Mouse (Mus musculus) frontal cortex, adult (tissue): Measurements from ENCODE around the gene Col6a6.
A peak's percentile ranks its signal among the peaks of the same experiment; 100 is the strongest.
"Not testable (repeated sequence)": the region's sequence is repeated elsewhere in the genome, so short reads cannot be mapped to it uniquely, and the experiment has no call there.

Experiments
- ATAC-seq: cut with Nextera tagmentation; 2 replicates; pipeline ENCODE4 v1.9.2; 2017; ENCODE audit warnings: mild to moderate bottlenecking, moderate library complexity, mixed read lengths; ENCODE audit not compliant: low TSS enrichment

Col6a6 gene

DNA sequence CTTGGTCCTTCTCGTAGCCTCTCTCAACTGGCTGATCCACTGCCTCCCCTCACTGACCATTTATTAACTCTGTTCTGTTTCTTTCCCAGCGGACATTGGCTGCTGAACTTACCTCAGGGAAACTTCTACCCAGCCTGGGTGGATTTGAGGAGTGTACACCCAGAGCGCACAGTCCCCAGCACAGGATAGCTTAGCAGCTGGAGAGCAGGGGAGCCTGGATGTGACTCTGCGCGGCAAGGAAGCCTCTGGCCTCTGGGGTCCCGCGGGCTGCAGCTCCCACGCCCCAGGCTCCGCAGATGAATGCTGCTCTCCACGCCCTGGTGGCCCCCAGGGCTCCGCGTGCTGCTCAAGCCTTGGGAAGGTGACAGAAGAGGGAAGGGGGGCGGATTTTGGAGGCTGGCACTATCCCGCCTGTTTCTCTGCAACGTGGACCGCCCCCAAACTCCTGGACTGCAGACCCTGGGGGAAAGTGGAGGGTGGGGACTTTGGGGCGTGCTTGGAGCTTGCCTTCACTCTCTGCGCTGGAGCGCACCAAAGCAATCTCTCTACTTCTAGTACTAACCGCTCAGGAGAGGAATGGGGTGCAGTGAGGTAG, at the start of gene Col6a6:
Gene Col6a6 (minus strand): TSS at position 370 of the 595 bp plus-strand sequence.
- ATAC-seq = no peak

DNA sequence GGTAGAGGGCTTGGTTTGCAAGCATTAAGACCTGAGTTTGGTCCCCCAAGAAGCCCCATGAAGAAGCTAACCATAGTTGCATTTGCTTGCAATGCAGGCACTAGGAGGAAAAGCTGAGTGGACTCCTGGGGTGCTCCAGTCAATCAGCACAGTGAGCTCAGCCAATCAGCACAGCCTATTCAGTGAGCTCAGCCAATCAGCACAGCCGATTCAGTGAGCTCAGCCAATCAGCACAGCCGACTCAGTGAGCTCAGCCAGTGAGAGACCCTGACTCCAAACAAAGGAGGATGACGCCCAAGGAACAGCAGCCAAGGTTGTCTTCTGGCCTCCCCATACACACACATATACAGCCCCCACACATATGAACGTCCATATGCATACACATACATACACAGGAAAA, 48.2 kb upstream of the Col6a6 start:
- no peak for ATAC-seq

DNA sequence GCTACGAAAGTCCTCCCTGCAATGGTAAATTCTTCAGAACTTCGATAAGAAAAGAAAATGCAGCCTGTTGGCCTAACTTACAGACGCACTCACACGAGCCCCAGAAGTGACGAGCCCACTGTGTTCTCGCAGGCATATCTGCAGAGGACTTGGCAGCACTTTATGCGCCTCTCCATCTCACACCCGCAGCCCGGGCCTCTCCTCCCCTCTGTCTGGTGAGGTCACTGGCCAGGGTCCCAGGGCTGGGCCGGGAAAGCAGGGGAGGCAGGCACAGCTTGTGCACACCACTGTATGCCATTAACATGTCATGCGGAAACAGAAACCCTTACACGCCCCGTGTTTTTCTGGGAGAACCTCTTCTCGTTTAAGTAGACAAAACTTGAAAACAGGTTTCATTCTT, 43.7 kb upstream of the Col6a6 start:
- ATAC-seq = no peak

DNA sequence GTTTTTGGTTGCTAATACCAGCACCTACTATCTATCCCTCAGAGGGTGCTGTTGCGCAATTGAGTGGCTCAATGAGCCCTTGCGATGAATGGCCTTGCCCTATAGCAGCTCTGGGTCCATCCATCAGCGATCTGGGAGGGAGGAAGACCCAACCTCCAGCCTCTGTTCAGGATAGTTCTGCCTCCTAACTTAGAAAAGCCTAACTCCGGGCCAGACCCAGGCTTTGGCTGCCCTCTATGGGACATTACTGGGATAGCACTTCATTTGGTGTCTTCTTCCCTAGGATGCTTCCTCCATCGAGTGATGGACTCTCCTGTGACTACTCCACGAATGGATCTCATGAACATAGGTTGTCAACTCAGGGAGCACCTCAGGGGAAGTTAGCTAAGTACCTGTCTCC, 29.8 kb upstream of the Col6a6 start:
- peak; percentile 77 for ATAC-seq

DNA sequence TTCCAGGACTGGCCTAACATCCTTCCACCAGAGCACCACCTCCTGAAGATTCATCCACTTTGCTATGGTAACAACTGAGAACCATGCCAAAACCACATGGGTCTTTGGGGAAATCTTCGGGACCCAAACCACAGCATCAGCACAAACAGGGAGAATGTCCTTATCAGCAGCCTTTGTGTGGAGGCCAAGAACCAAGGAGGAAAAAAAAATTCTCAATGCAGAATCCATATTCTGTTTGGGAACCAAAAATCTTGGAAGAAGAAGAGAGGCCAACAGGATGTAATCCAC, 24.8 kb upstream of the Col6a6 start:
- ATAC-seq = no peak

DNA sequence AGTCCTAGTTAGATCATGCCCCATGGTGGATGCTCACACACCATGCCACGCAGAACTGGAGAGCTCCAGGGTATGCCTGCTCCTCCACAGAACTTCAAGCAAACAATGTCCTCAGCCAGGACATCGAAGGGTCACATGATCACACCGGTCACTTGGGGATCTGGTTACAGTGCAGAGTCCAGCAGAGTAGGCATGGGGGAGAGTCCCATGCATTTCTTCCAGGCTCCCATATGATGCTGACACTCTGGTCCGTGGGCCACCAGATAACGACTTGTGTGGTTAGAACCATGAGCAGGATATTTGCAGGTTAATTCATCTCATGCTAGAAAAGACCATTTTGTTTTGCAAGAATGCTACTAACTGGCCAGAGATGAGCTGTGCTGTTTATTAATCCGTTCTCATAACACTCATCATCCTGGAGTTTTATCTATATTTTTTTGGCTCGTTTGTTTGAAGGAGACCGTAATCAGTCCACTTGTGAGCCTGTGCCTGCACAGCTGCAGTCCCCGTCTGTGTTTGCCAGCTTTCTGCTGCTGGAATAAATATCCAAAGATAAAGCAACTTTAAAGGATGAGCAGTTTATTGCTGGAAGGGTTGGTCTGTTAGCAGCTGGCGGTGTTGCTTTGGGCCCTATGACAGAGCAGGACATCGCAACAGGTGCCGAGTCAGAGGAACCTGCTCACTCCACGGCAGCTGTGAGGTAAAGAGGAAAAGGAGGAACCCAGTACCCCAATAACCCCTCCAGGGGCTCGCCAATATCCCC, 24.2 kb upstream of the Col6a6 start:
- ATAC-seq = peak; percentile 52; the same call in 1 of the 2 replicates

DNA sequence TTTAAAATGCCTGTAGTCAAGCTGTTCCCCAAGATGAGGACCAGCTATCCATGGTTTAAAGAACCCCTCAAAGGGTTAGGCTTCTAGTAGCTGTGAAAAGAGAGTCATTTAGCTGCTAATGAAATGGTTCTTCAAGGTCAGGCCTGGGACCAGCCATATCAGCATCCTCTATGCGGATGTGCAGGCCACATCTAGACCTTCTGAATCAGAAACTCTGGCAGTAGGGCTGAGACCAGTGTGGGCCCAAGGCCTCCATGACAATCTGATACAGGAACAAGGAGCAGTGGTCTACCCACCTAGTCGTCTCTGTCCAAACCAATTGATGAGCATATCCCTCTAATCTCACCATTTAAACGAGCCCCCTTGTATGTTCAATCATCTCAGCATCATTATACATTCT, 23.1 kb upstream of the Col6a6 start:
- ATAC-seq = no peak

DNA sequence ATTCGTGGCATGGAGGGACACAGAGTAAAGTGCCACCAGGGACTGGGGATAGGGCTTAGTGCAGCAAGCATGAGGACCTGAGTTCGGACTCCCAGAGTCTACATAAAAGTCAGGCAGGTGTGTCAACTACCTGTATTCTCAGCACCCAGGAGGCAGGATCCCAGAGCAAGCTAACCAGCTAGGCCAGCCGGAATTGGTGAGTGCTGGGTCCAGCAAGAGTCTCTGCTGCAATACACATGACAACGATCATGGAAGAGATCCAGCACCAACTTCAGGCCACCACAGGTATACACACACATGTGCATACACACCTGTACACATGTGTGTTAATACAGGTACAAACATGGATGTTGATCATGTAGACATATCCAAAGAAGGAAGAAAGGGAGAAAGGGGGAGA, 20.4 kb upstream of the Col6a6 start:
- ATAC-seq = no peak

DNA sequence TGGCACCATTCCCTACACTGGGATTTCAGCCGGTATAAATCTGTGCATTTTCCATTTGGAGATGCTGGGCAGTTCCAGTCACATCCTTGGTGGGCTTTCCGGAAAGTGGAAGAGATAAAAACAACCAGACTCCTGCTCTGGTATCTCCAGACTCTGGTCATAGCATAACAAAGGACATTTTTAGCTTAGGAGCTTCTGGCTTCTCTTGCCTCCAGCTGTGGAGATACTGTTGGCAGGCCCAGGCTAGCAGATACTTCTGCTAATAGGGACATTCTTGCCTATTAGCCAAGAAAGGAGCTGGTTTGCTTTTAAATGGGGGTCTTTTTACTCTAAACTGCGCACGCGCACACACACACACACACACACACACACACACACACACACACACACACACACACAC, 19.3 kb upstream of the Col6a6 start:
- ATAC-seq = no peak

DNA sequence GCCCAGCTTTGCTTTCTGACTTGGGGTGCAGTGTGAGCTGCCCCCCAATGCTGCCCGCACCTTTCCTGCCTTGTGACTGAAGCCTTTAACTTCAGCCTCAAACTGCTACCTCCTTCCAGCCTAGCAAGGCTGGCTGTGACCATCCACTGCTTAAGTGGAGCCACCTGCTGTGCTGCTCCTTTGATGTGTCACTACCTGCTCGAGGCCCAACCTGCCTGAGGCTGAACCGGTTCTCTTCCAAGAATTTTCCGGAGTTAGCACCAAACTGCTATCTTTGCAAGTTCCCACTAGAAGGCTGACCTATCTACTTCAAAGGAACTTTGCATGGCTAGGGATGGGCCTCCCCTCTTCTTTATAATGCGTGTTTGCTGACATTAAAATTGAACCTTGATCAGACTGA, 13.4 kb upstream of the Col6a6 start:
- not testable (repeated sequence) for ATAC-seq

DNA sequence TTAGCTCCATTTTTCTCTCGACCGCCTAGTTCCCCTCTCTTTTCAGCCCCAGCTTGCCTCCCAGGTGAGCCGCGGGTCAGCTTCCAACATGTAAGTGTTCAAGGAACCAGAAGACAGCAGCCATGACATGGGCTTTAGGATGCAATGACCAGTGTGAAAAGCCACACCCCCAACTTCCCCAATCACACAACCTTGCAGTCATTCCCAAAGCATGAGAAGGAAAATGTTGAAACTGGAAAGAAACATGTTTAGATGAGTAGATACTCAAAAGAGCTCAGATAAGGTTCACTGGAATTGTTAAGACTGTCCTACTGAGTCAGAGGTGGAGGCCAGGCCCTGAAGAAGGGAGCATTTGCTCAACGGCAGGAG, 11.2 kb upstream of the Col6a6 start:
- ATAC-seq = no peak

DNA sequence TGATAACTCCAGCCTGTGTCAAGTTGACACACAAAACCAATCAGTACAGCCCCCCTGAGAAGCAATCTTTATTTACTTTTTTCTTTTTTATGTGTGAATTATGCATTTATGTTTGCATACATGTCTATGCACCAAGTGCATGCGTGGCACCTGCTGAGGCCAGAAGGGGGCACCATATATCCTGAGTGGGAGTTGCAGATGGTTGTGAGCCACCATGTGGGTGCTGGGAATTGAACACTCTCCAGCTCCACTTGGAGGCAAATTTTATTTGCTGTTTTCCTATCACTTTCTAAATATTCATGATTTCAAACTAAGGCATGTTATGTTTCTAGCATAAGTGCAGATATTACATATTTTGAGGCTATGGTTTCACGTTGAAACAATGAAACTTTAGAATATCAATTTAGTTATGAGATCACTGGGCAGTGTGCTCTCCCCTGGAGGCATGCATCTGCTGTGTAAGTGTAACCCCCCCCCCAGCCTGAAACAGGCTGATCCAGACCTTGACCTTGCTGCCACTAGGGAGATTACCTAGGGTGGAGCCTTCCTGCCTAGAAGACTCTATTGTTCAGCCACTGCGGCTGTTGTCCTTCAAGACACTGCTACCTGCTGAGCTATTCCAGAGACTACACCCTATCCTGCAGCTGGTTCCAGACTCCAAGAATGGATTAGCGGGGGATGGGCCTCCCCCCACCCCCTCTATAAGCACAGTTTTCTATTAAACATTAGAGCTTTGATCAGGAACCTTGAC, 10.6 kb upstream of the Col6a6 start:
- ATAC-seq = no peak

DNA sequence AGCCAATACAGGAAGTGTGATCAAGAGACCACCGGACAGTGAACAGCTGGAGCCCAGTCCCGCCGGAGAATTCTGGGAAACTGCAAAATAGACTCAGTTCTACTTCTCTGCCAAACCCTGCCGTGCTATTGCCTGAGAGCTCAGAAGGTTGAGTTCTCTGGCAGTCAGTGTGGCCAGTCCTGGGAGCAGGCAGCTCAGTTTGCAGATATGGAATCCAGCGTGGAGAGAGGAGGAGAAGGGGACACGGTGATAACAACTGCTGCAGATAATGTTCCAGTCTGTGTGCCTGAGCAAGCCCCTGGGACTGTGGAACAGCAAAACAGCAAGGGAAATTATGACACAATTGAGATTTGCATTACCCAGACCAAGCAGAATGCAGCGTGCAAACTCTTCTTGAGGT, 7.6 kb upstream of the Col6a6 start:
- no peak for ATAC-seq

DNA sequence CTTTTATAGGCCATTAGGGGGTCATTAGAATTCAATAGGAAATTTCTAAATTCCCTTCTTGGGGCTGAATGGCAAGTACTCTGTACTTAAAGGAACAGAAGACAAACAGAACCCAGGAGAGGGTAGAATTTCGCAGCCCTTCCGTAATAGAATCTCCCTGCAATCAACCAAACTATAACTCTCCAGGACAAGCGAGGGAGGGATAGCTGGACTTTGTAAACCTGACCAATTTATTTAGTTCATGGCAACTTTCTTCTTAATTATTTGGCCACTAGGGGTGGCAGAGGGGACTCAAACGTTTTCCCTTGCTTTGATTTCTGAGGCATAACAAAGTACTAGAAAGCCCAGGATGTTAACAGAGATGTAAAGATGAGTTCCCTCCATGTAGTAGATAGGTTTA, 6.8 kb upstream of the Col6a6 start:
- no peak for ATAC-seq

DNA sequence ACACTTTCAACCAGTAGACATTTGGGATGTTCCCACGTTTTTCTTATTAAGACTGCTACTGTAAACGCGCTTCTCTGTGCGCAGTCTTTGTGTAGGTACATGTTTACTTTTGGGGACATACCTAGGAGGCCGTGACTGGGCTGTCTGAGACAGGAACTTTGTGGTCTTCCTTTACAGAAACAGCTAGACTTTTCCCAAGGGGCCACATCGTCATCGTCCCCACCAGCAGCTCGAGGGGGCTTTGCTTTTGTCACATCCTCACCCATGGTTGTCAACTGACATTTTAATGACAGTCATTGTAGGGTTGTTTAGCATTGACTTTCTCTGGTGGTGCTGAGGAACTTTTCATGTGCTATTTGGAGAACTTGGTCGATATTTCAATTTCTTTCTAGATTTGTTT, 3.3 kb upstream of the Col6a6 start:
- no peak for ATAC-seq

DNA sequence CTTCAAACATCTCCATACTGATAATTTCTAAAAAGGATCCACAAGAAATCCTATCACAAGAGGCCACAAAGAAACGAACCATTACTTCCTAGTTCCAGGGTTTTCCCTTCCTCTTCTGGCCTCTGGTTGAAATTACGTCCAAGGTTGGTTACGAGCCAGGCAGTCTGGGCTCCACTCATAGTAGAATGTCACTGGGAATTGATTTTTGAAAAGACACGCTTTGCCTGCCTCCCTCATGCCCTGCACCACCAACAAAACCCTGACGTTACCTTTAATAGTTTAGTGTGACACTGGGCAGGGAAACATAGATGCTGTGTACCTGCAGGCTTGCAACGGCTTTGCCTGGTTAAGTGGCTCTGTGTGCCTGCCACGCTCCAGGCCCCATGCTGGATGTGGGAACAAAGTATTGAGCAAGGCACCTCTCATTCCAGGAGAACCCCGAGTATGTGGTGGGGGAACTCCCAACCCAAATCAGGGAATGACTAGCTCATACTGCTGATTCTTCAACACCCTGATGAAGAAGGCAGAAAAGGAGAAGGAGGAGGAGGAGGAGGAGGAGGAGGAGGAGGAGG, 798 bp downstream of the Col6a6 start:
- ATAC-seq = no peak

DNA sequence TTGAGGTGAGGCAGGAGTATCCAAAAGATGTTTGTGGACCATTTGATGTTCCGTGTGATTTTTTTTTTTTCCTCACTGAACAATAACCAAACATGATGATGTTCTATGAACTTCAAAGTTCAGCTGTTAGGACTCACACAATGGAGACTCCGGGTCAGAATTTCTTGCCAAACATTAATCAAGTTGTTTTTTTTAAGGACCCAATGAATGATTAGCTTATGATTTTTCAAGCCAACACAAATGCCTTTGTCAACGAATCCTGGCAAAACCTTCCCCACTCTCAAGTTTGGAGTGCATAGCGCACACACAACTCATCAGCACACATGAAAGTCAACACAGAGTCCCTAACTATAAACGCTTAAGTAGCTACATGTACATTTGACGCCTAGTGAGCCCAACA, 7.2 kb downstream of the Col6a6 start:
- ATAC-seq = no peak

DNA sequence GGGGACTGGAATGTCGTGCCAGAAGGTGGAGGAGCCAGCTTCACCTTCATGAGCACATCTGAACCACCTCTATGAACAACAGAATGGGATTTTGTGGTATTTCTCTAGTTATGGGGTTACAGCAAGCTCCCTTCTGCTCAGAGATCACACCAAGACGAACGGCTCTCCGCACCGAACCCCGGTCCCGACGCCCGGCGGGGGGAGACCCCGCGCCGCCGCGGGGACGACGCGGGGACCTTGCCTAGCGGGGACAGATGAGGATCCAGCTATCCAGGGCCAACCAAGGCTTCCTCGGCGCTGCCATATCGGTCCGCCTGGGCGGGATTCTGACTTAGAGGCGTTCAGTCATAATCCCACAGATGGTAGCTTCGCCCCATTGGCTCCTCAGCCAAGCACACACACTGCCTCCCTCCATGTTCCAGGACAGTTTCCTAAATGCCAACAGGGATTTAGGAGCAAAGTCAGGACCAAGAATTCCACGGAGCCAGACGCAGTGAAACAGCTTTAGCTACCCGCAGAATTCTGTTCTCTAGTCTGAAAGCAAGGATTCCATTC, 8.7 kb downstream of the Col6a6 start:
- no peak for ATAC-seq

DNA sequence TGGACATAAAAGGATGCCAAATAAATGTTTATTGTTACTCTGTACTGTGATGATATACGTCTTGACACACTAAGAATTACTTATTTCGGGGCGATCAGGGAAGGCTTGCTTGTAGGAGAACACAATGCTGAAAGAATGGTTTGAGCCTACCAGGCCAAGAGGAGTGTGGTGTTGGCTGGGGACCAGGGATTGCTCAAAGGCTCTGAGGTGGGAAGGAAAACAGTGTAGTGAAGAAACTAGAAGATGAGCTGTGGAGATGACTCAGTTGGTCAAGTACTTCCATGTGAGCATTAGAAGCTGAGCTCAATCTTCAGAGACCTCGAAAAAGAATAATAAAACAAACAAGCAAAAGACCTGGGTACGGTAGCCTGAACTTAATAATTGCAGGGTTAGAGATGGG, 13.5 kb downstream of the Col6a6 start:
- no peak for ATAC-seq

DNA sequence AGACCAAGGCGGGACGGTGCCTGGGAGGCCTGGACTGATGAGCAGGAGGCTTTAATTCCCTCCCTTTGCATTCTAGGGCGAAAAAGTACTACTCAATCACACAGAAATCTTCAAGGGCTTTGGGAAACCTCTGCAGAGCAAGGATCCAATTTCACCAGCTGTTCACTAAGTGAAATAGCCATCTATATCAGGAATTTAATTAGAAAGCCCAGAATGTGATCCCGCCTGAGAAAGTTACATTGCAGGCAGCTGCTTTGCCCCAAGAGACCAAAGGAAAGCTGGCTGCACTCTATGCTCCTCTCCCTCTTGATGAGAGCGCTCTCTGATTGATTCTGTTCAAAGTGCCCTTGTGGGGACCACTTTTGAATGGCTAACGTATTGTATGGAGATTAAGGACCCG, 16.5 kb downstream of the Col6a6 start:
- ATAC-seq = no peak

DNA sequence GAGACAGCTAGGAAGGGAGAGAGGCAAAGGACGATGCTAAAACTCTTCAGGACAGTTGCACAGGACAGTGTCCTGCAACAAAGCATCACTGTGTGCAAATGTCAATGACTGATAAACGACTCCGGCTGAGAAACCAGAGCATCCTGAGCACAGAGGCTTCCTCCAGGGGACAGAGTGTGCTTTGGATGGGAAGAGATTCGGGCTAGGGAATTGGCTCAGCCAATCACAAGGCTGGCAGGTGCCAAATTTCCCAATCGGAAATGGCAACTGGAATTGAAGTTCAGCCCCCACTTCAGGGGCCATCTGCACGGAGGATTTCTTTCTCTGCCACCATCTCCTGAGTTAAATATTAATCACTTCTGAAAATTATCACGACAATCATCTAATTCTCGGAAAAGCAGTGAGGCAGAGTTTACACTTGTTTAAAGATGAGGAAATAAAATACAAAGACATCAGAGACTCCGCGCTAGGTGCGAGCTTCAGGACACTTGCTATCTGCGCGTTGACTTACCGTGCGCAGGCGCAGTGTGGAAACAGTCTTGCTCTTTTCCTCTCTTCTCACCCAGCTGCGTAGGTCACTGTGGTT, 18.9 kb downstream of the Col6a6 start:
- ATAC-seq = no peak

DNA sequence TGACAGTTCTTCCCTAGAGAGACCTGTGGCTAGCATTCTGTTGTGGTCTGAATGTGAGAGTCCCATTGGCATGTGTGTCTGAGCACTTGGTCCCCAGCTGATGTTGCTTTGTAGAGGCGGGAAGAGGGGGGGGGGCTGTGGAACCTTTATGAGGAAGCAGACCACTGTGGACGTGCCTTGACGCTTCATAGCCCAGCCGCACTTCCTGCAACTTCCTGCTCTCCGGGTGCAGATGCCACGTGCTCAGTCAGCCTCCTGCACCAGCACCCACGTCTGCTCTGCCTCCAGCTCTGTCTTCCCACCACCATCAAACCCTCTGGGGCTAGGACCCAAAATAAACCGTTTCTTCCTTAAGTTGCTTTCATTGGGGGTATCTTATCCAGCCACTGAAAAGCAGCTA, 24.5 kb downstream of the Col6a6 start:
- ATAC-seq = no peak
